26 mouse cellular contexts compared by ENCODE assay signal in the genomic region with DNA sequence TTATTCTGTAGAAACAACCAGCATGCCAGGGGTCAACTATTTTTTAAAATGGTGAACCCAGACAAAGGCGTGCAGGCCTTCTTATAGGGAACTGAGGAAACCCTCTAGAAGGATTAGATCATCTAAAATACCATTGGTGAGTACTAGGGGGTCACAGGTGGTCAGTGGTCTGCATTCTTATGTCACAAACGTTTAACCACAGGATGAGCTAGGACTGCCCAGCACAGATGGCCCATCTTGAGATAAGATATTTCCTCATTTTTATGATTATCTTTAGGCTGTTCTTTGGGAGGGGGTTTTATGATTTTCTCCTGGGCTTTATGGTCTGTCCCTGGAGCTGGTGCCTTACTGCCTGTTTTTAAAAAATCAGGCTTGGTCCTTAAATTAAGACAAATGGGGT. TPM values are rescaled to one million over a fixed set of nuclear protein-coding genes. Genes with fewer than 3 reads are reported as not detected.
"Had no signal": no experiment of that assay in that cellular context is flagged by ENCODE, and none has a peak within 500 bp of the region (broad histone marks: within the 10 kb centered on the region; RNA-seq: fewer than 3 reads in every experiment).

No protein-coding gene starts in this region.

- H3K27me3 ChIP-seq: heart, embryonic 13.5 days; heart, embryonic 15.5 days; hindbrain, embryonic 13.5 days; hindbrain, embryonic 15.5 days; kidney, embryonic 15.5 days; limb, embryonic 12.5 days; liver, embryonic 13.5 days had no signal

- H3K4me3 ChIP-seq: gastrocnemius, adult 2 months; heart, adult 2 months; heart, embryonic 13.5 days; heart, embryonic 15.5 days; hindbrain, embryonic 13.5 days; hindbrain, embryonic 15.5 days; kidney, embryonic 15.5 days; layer of hippocampus, adult 2 months; left cerebral cortex, adult 2 months; limb, embryonic 10.5 days; limb, embryonic 12.5 days; liver, embryonic 13.5 days had no signal

- H3K4me1 ChIP-seq: heart, embryonic 13.5 days; heart, embryonic 15.5 days; hindbrain, embryonic 13.5 days; hindbrain, embryonic 15.5 days; kidney, embryonic 15.5 days; limb, embryonic 10.5 days; limb, embryonic 12.5 days; liver, embryonic 13.5 days had no signal

- H3K36me3 ChIP-seq: heart, embryonic 13.5 days; heart, embryonic 15.5 days; hindbrain, embryonic 13.5 days; hindbrain, embryonic 15.5 days; kidney, embryonic 15.5 days; limb, embryonic 10.5 days; limb, embryonic 12.5 days; liver, embryonic 13.5 days had no signal

- H3K9me3 ChIP-seq: heart, embryonic 13.5 days; heart, embryonic 15.5 days; hindbrain, embryonic 15.5 days; kidney, embryonic 15.5 days; limb, embryonic 10.5 days; limb, embryonic 12.5 days; liver, embryonic 13.5 days had no signal

- DNase-seq: gastrocnemius, adult 2 months; gastrocnemius, postnatal 10 days; gastrocnemius, postnatal 25 days; heart, adult 11 months; heart, adult 2 months; heart, postnatal 14 days; heart, postnatal 36 days; kidney, adult 11 months; kidney, adult 2 months; kidney, adult 9 months; kidney, postnatal 14 days; kidney, postnatal 4 days; liver; liver, embryonic 13.5 days had no signal

- ATAC-seq: hindbrain, postnatal 0 days; intestine, embryonic 16.5 days had no signal

RNA-seq across cellular contexts. Expression of gene Gda, which starts 47.0 kb away (rescaled TPM):
- polyA plus RNA-seq: heart, embryonic 11.5 days; limb, embryonic 10.5 days; limb, embryonic 12.5 days had no signal
